Mouse (Mus musculus) cerebellum, adult 11 months (tissue): ENCODE results near the gene Dtx2.

Source experiments
- DNase-seq: peaks from one replicate; pipeline ENCODE4 v3.0.0; 2022

The Dtx2 gene

GRCm38 (mm10) chr5:135994725-135995687 lies at the start of gene Dtx2:
Dtx2 (plus strand) TSS chr5:135994800.
- DNase-seq: peak; percentile 81

GRCm38 (mm10) chr5:135945916-135946408 lies 48.6 kb upstream of the Dtx2 start:
- no peak for DNase-seq

- DNase-seq: no peak
Observed at GRCm38 (mm10) chr5:135946621-135947020, 48.0 kb upstream of the Dtx2 start.

- DNase-seq: no peak
Observed at GRCm38 (mm10) chr5:135950710-135951412, 43.7 kb upstream of the Dtx2 start.

GRCm38 (mm10) chr5:135951660-135952059 lies 42.9 kb upstream of the Dtx2 start:
- DNase-seq: no peak

- no peak for DNase-seq
Observed at GRCm38 (mm10) chr5:135952830-135953229, 41.8 kb upstream of the Dtx2 start.

GRCm38 (mm10) chr5:135956300-135957206 lies 38.0 kb upstream of the Dtx2 start:
- DNase-seq: no peak

GRCm38 (mm10) chr5:135957207-135957974 lies 37.2 kb upstream of the Dtx2 start:
- DNase-seq: peak; percentile 87

GRCm38 (mm10) chr5:135958367-135958766 lies 36.2 kb upstream of the Dtx2 start:
- no peak for DNase-seq

- no peak for DNase-seq
Observed at GRCm38 (mm10) chr5:135959911-135960310, 34.7 kb upstream of the Dtx2 start.

- peak; percentile 43 for DNase-seq
Observed at GRCm38 (mm10) chr5:135960909-135961635, 33.5 kb upstream of the Dtx2 start.

- no peak for DNase-seq
Observed at GRCm38 (mm10) chr5:135962125-135962491, 32.5 kb upstream of the Dtx2 start.

- DNase-seq: peak; percentile 97
Observed at GRCm38 (mm10) chr5:135962492-135963279, 31.9 kb upstream of the Dtx2 start.

GRCm38 (mm10) chr5:135963280-135963627 lies 31.3 kb upstream of the Dtx2 start:
- no peak for DNase-seq

- peak; percentile 57 for DNase-seq
Observed at GRCm38 (mm10) chr5:135965501-135965930, 29.1 kb upstream of the Dtx2 start.

- DNase-seq: no peak
Observed at GRCm38 (mm10) chr5:135966866-135967265, 27.7 kb upstream of the Dtx2 start.

GRCm38 (mm10) chr5:135968781-135969180 lies 25.8 kb upstream of the Dtx2 start:
- no peak for DNase-seq

- DNase-seq: no peak
Observed at GRCm38 (mm10) chr5:135970247-135970646, 24.4 kb upstream of the Dtx2 start.

GRCm38 (mm10) chr5:135971876-135972275 lies 22.7 kb upstream of the Dtx2 start:
- no peak for DNase-seq

GRCm38 (mm10) chr5:135974365-135974764 lies 20.2 kb upstream of the Dtx2 start, which contains the start of gene Ssc4d:
Ssc4d (minus strand) TSS chr5:135974531.
- DNase-seq: no peak
